ENCODE assay signal across 26 mouse cellular contexts in the genomic region with DNA sequence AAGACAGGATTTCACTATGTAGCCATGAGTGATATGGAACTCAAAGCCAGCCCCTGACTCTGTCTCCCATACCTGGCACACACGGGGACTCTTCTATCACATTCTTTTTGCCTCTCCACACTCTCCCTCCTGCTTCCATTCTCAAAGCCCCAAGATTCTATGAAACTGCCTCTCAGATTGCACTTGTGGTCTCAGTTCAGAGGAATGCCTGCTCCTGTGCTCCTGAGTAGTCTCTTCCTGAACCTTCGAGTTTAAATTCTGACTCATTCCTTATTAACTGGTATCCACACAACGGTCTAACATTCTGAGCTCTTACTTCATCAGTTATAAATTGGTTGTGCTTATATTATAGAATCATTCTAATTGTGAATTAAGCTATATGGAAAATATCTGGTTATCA.
DNase-seq lines count a peak whose midpoint lies in the region; ATAC-seq and TF ChIP-seq lines count a peak whose summit lies in the region.
"Had no signal": no experiment of that assay in that cellular context is flagged by ENCODE, and none has a peak within 500 bp of the region (broad histone marks: within the 10 kb centered on the region; RNA-seq: fewer than 3 reads in every experiment).

No protein-coding gene starts in this region.

- no peak overlapping the region for H3K27ac ChIP-seq in lung, postnatal 0 days (ENCODE audit: low read length)
- peak overlapping the region; percentile 4; the same call in 1 of the 2 replicates for H3K27ac ChIP-seq in embryonic fibroblast, embryonic 13.5 days (ENCODE audit: insufficient read depth, low read length)
- no peak overlapping the region for H3K27ac ChIP-seq in limb, embryonic 10.5 days
- H3K27ac ChIP-seq: embryonic facial prominence, embryonic 10.5 days; embryonic facial prominence, embryonic 12.5 days; forebrain, embryonic 10.5 days; forebrain, embryonic 12.5 days had no signal

- H3K9ac ChIP-seq in lung, postnatal 0 days (replicated peaks; ENCODE audit: low read depth): no peak overlapping the region
- H3K9ac ChIP-seq: embryonic facial prominence, embryonic 12.5 days; forebrain, embryonic 12.5 days had no signal

- no peaks in the 10 kb centered on the region for H3K36me3 ChIP-seq in lung, postnatal 0 days (ENCODE audit: insufficient read depth, low read length)
- no peaks in the 10 kb centered on the region for H3K36me3 ChIP-seq in limb, embryonic 10.5 days
- H3K36me3 ChIP-seq: embryonic facial prominence, embryonic 10.5 days; embryonic facial prominence, embryonic 12.5 days; forebrain, embryonic 10.5 days; forebrain, embryonic 12.5 days; G1E had no signal

- H3K4me1 ChIP-seq in lung, postnatal 0 days (ENCODE audit: insufficient read depth, low read depth, low read length): no peaks in the 10 kb centered on the region
- peaks cover 2% of the 10 kb centered on the region; the same call in 1 of the 2 replicates for H3K4me1 ChIP-seq in embryonic fibroblast, embryonic 13.5 days (ENCODE audit: control insufficient read depth, insufficient read depth, low read length)
- no peaks in the 10 kb centered on the region for H3K4me1 ChIP-seq in limb, embryonic 10.5 days
- H3K4me1 ChIP-seq: embryonic facial prominence, embryonic 10.5 days; embryonic facial prominence, embryonic 12.5 days; forebrain, embryonic 12.5 days had no signal

- no peak for ATAC-seq in lung, postnatal 0 days
- ATAC-seq: activated CD4-positive, CD25-positive, alpha-beta regulatory T cell, adult 4 months; CD4-positive, CD25-positive, alpha-beta regulatory T cell, adult 4 months; forebrain, embryonic 14.5 days; forebrain, embryonic 16.5 days had no signal

- peak; percentile 21; the same call in 1 of the 2 replicates for TF ChIP-seq EP300 in lung, postnatal 0 days (IDR thresholded peaks at IDR 0.05)

- TF ChIP-seq POLR2A in embryonic fibroblast, embryonic 13.5 days (IDR thresholded peaks at IDR 0.05; ENCODE audit: low read depth, low read length): no peak

- H3K4me2 ChIP-seq in lung, postnatal 0 days (replicated peaks; ENCODE audit: low read depth, low read length): no peak overlapping the region
- H3K4me2 ChIP-seq: embryonic facial prominence, embryonic 12.5 days; forebrain, embryonic 12.5 days had no signal

- no peak overlapping the region for H3K4me3 ChIP-seq in lung, postnatal 0 days (ENCODE audit: low read depth, low read length)
- H3K4me3 ChIP-seq in embryonic fibroblast, embryonic 13.5 days (ENCODE audit: insufficient read depth, low read length): no peak overlapping the region
- H3K4me3 ChIP-seq in limb, embryonic 10.5 days: no peak overlapping the region
- H3K4me3 ChIP-seq: embryonic facial prominence, embryonic 10.5 days; embryonic facial prominence, embryonic 12.5 days; erythroblast, embryonic 14.5 days; forebrain, embryonic 10.5 days; forebrain, embryonic 12.5 days had no signal

- no peaks in the 10 kb centered on the region for H3K9me3 ChIP-seq in lung, postnatal 0 days (ENCODE audit: low read length)
- H3K9me3 ChIP-seq in limb, embryonic 10.5 days (replicated peaks): no peaks in the 10 kb centered on the region
- H3K9me3 ChIP-seq: embryonic facial prominence, embryonic 10.5 days; embryonic facial prominence, embryonic 12.5 days; forebrain, embryonic 10.5 days; forebrain, embryonic 12.5 days; G1E had no signal

- no peaks in the 10 kb centered on the region for H3K27me3 ChIP-seq in lung, postnatal 0 days (replicated peaks; ENCODE audit: insufficient read depth, low read length)
- no peaks in the 10 kb centered on the region for H3K27me3 ChIP-seq in limb, embryonic 10.5 days (ENCODE audit: low read depth, poor library complexity, severe bottlenecking)
- H3K27me3 ChIP-seq: CH12.LX; embryonic facial prominence, embryonic 12.5 days; forebrain, embryonic 12.5 days had no signal

- 50% methylated on average over 3 of the region's 3 CpGs for WGBS in lung, postnatal 0 days
- WGBS in limb, embryonic 10.5 days: 84% methylated on average over 3 of the region's 3 CpGs

- no peak for DNase-seq in lung, postnatal 0 days (ENCODE audit: low spot score)
- DNase-seq in lung, postnatal 10 days: no peak
- peak; percentile 44 for DNase-seq in NIH3T3 (ENCODE audit: low read depth)
- no peak for DNase-seq in limb, embryonic 10.5 days (ENCODE audit: low spot score)
- no peak for DNase-seq in urinary bladder, postnatal 14 days (ENCODE audit: low spot score)
- DNase-seq: adrenal gland, adult 8-10 months; adrenal gland, postnatal 14 days; adrenal gland, postnatal 36 days; B cell, adult 2 months; cerebellum, adult 11-12 months; cerebellum, adult 2 months; cerebellum, adult 9-10 months; cerebellum, postnatal 10 days; cerebellum, postnatal 25 days had no signal

- no peak for TF ChIP-seq CTCF in lung, postnatal 0 days (IDR thresholded peaks at IDR 0.05)
- no peak for TF ChIP-seq CTCF in embryonic fibroblast, embryonic 13.5 days (IDR thresholded peaks at IDR 0.05; ENCODE audit: borderline replicate concordance, insufficient read depth, low read length)
